Mouse (Mus musculus) thymus, postnatal 14 days (tissue): Measurements from ENCODE around the gene Nt5e.

Experiments used
- DNase-seq: peaks from one replicate; pipeline ENCODE4 v3.0.0; 2021

The Nt5e gene

GRCm38 (mm10) chr9:88394852-88395251, 67.9 kb downstream of the Nt5e start:
- no peak for DNase-seq

- no peak for DNase-seq
Observed at GRCm38 (mm10) chr9:88398461-88398860, 71.5 kb downstream of the Nt5e start.

- DNase-seq = peak; percentile 35
Observed at GRCm38 (mm10) chr9:88404088-88404487, 77.1 kb downstream of the Nt5e start.

GRCm38 (mm10) chr9:88404515-88404914, 77.5 kb downstream of the Nt5e start:
- DNase-seq = no peak

GRCm38 (mm10) chr9:88409978-88410377, 83.0 kb downstream of the Nt5e start:
- DNase-seq = no peak

- no peak for DNase-seq
Observed at GRCm38 (mm10) chr9:88416752-88417151, 89.8 kb downstream of the Nt5e start.
